Mouse (Mus musculus) megakaryocyte, embryonic 14.5 days (primary cell): ENCODE measurements at regions not wholly inside any gene's neighbourhood (a gene's known extent, or its start where the extent isn't known, plus 50 kb on each side); places are given as distances from the start of the nearest gene placed in this dataset.

Experiments
- FLI1 ChIP-seq: IDR thresholded peaks from 2 replicates; pipeline ENCODE4 v1.6.1; 2012; ENCODE audit warnings: low read length, inconsistent platforms, mixed read lengths
- GATA1 ChIP-seq: IDR thresholded peaks from 3 replicates; pipeline ENCODE4 v1.6.1; 2012; ENCODE audit warnings: mixed read lengths, low read length, inconsistent platforms, borderline replicate concordance

GRCm38 (mm10) chr15:72383470-72383869, 1450.9 kb upstream of the Gm6569 start:
- TF ChIP-seq GATA1, result no peak
- no peak for TF ChIP-seq FLI1
